Mouse (Mus musculus): ENCODE measurements at regions not wholly inside any gene's neighbourhood (a gene's known extent, or its start where the extent isn't known, plus 50 kb on each side); places are given as distances from the start of the nearest gene placed in this dataset.
A peak's percentile ranks its signal among the peaks of the same experiment; 100 is the strongest.

DNA sequence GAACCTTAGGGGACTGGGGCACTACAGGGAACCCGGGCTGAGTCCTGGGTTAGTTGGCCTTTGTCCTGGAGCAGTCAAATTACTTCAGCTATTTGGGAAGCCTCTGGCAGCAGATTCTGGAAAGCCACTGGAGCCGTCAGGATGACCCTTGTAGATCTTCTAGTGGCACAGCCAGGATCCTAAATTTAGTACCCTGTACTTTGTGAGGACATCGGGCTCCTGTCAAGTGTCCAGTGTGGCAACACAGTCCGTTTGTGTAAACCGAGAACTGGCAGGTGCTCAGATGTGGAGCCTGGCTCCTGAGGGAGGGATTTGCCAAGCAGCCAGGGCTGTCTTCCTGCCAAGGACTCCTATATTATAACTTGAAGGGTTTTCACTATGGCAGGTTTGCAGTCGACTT, 76.8 kb upstream of the Pced1b start:
- 71% methylated on average over 6 of the region's 6 CpGs for WGBS
- no peaks in the 10 kb centered on the region for H3K4me1 ChIP-seq (ENCODE audit: control insufficient read depth, insufficient read depth, low read length)
- no peak overlapping the region for H3K4me2 ChIP-seq (ENCODE audit: low read depth, low read length)
- H3K4me3 ChIP-seq (ENCODE audit: low read depth, low read length): no peak overlapping the region
- no peak overlapping the region for H3K9ac ChIP-seq (ENCODE audit: low read depth, low read length)
- no peak overlapping the region for H3K27ac ChIP-seq (replicated peaks; ENCODE audit: low read depth, low read length)
- H3K27me3 ChIP-seq (replicated peaks; ENCODE audit: control insufficient read depth, insufficient read depth, low read length): no peaks in the 10 kb centered on the region
- DNase-seq (ENCODE audit: low spot score) (no peak), ATAC-seq (ENCODE audit: low read depth) (no peak)
- no peaks in the 10 kb centered on the region for H3K36me3 ChIP-seq (ENCODE audit: control insufficient read depth, insufficient read depth, low read length)
- no peaks in the 10 kb centered on the region for H3K9me3 ChIP-seq (ENCODE audit: control insufficient read depth, low read length)

DNA sequence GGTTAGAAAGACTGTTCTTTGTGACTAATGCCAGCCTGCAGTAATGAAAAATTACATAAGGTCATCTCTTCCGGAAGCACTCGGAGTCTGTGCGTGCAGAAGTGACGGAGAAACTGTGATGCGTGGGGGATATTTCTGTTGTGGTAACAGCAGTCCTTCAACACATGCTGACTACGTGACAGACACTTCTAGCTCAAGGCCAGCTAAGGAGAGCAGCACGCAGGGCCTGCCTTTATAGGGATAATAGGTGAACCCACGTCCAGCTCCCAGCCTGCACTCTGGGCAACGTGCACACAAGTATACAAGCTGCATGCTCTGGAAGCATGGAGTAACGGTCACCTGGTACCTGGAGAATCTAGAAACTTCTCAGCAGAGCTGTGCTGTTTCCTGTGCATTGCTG, 77.5 kb upstream of the Pced1b start:
- H3K4me1 ChIP-seq (ENCODE audit: control insufficient read depth, insufficient read depth, low read length): no peaks in the 10 kb centered on the region
- ATAC-seq (ENCODE audit: low read depth) (no peak), DNase-seq (ENCODE audit: low spot score) (no peak)
- no peak overlapping the region for H3K27ac ChIP-seq (replicated peaks; ENCODE audit: low read depth, low read length)
- no peaks in the 10 kb centered on the region for H3K9me3 ChIP-seq (ENCODE audit: control insufficient read depth, low read length)
- H3K36me3 ChIP-seq (ENCODE audit: control insufficient read depth, insufficient read depth, low read length): no peaks in the 10 kb centered on the region
- no peak overlapping the region for H3K4me3 ChIP-seq (ENCODE audit: low read depth, low read length)
- no peaks in the 10 kb centered on the region for H3K27me3 ChIP-seq (replicated peaks; ENCODE audit: control insufficient read depth, insufficient read depth, low read length)
- 79% methylated on average over 10 of the region's 10 CpGs for WGBS
- no peak overlapping the region for H3K4me2 ChIP-seq (ENCODE audit: low read depth, low read length)
- no peak overlapping the region for H3K9ac ChIP-seq (ENCODE audit: low read depth, low read length)

DNA sequence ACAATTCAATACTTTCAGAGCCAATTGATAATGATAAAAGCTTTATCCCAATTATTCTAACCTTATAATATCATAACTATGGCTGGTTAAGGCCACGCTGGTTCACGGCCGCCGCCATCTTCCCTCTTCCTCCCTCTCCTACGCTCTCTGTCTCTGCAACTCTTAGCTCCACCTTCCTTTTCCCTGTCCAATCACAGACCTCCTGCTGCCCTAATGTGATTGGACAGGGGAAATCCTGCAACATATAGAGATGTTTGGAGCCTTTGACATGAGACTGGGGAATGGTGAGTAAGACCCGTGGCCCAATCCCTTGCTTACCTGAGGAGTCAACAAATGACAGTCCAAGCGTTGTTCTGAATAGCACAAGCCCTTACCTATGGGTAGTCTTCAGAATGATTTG, 79.8 kb upstream of the Pced1b start:
- H3K4me3 ChIP-seq (ENCODE audit: low read depth, low read length): no peak overlapping the region
- H3K36me3 ChIP-seq (ENCODE audit: control insufficient read depth, insufficient read depth, low read length): no peaks in the 10 kb centered on the region
- WGBS: 94% methylated on average over 7 of the region's 7 CpGs
- no peak overlapping the region for H3K9ac ChIP-seq (ENCODE audit: low read depth, low read length)
- H3K9me3 ChIP-seq (ENCODE audit: control insufficient read depth, low read length): no peaks in the 10 kb centered on the region
- no peak overlapping the region for H3K4me2 ChIP-seq (ENCODE audit: low read depth, low read length)
- DNase-seq (ENCODE audit: low spot score) (no peak), ATAC-seq (ENCODE audit: low read depth) (no peak)
- no peaks in the 10 kb centered on the region for H3K4me1 ChIP-seq (ENCODE audit: control insufficient read depth, insufficient read depth, low read length)
- H3K27me3 ChIP-seq (replicated peaks; ENCODE audit: control insufficient read depth, insufficient read depth, low read length): no peaks in the 10 kb centered on the region
- no peak overlapping the region for H3K27ac ChIP-seq (replicated peaks; ENCODE audit: low read depth, low read length)

DNA sequence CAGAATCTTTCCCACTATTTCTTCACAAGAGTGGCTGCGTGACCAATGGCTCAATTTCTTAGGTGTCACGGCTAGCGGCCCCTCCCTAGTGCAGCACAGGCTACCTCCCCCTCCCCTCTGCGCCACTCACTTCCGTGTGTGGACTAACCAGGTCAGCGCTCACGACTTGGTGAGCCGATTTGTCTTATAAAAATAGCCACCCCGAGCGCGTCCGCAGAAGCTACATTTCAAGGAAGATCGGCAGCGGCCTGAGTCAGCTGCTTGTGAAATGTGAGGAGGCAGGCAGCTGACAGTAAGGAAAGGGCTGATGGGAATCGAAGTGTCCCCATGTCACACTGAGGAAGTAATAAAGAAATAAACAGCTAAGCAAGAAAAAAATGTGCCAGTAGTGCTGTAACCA, 82.3 kb upstream of the Pced1b start:
- no peaks in the 10 kb centered on the region for H3K9me3 ChIP-seq (ENCODE audit: control insufficient read depth, low read length)
- no peaks in the 10 kb centered on the region for H3K4me1 ChIP-seq (ENCODE audit: control insufficient read depth, insufficient read depth, low read length)
- no peak overlapping the region for H3K27ac ChIP-seq (replicated peaks; ENCODE audit: low read depth, low read length)
- no peaks in the 10 kb centered on the region for H3K27me3 ChIP-seq (replicated peaks; ENCODE audit: control insufficient read depth, insufficient read depth, low read length)
- no peak overlapping the region for H3K9ac ChIP-seq (ENCODE audit: low read depth, low read length)
- DNase-seq (ENCODE audit: low spot score) (peak; percentile 49), ATAC-seq (ENCODE audit: low read depth) (no peak)
- 78% methylated on average over 15 of the region's 15 CpGs for WGBS
- no peak overlapping the region for H3K4me3 ChIP-seq (ENCODE audit: low read depth, low read length)
- no peaks in the 10 kb centered on the region for H3K36me3 ChIP-seq (ENCODE audit: control insufficient read depth, insufficient read depth, low read length)
- no peak overlapping the region for H3K4me2 ChIP-seq (ENCODE audit: low read depth, low read length)

DNA sequence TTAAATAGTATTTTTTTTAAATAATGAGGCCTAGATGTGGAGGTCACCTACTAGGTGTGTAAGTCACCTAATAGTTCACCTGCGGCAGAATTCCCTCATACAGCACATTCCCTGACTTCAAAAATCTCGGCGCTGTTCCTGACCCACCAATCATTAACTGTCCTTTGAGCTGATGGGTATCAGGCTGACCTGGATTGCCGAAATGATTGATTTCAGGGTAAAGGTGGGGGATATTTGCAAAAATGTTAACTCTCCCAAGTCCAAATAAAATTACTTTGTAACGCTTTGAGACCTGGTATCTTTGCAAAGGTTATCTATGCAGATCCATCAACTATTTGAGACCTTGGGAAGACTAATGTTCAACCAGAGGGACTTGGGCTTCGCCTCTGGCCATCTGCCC, 82.9 kb upstream of the Pced1b start:
- WGBS: 89% methylated on average over 6 of the region's 6 CpGs
- no peak for DNase-seq (ENCODE audit: low spot score)
- Histone ChIP-seq H3K9ac (ENCODE audit: low read depth, low read length) (no peak overlapping the region), H3K27me3 (replicated peaks; ENCODE audit: control insufficient read depth, insufficient read depth, low read length) (no peaks in the 10 kb centered on the region), H3K4me3 (ENCODE audit: low read depth, low read length) (no peak overlapping the region), H3K4me2 (ENCODE audit: low read depth, low read length) (no peak overlapping the region), H3K4me1 (ENCODE audit: control insufficient read depth, insufficient read depth, low read length) (no peaks in the 10 kb centered on the region), H3K36me3 (ENCODE audit: control insufficient read depth, insufficient read depth, low read length) (no peaks in the 10 kb centered on the region), H3K27ac (replicated peaks; ENCODE audit: low read depth, low read length) (no peak overlapping the region), H3K9me3 (ENCODE audit: control insufficient read depth, low read length) (no peaks in the 10 kb centered on the region)
- ATAC-seq (ENCODE audit: low read depth): no peak

DNA sequence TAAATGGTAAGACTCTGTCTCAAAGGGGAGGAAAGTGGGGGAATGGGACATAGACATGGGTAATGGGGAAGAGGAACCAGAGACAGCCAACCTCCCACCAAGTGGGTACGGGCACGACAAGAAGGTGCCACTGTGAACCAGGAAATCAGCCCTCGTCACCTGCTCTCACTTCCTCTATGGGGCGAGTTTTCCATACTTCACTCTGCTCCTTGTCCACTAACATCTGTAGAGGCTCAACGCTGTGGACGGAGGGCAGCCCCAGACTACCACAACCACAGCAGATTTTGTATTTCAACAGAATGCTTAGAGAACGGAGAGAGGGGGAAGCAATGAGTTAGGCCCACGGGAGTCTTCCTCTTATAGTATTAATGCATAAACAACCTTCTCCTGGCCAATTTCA, 83.8 kb upstream of the Pced1b start:
- Histone ChIP-seq H3K27me3 (replicated peaks; ENCODE audit: control insufficient read depth, insufficient read depth, low read length) (no peaks in the 10 kb centered on the region), H3K4me2 (ENCODE audit: low read depth, low read length) (no peak overlapping the region), H3K9ac (ENCODE audit: low read depth, low read length) (no peak overlapping the region), H3K4me3 (ENCODE audit: low read depth, low read length) (no peak overlapping the region), H3K4me1 (ENCODE audit: control insufficient read depth, insufficient read depth, low read length) (no peaks in the 10 kb centered on the region), H3K27ac (replicated peaks; ENCODE audit: low read depth, low read length) (no peak overlapping the region), H3K9me3 (ENCODE audit: control insufficient read depth, low read length) (no peaks in the 10 kb centered on the region), H3K36me3 (ENCODE audit: control insufficient read depth, insufficient read depth, low read length) (no peaks in the 10 kb centered on the region)
- ATAC-seq (ENCODE audit: low read depth): no peak
- no peak for DNase-seq (ENCODE audit: low spot score)
- WGBS: 88% methylated on average over 8 of the region's 8 CpGs

DNA sequence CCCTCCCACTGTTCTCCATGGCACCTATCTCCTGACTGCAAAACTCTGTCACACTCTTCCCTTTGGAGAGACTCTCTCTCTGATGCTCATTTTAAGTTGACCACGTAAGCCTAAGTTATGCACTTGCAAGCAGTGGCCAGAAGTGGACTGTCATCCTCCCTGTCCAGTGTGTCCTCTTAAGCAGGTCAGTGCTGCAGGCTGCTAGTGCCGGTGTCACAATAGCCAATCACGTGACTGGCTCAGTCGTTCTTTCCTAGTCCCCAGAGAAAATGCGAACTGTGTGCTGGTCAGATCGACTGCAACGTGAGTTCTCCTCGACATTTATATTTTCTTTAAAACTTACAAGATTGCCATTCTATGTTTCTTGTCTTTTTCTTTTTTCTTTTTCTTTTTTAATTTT, 84.6 kb upstream of the Pced1b start:
- ATAC-seq (ENCODE audit: low read depth) (no peak), DNase-seq (ENCODE audit: low spot score) (no peak)
- H3K4me1 ChIP-seq (ENCODE audit: control insufficient read depth, insufficient read depth, low read length): no peaks in the 10 kb centered on the region
- no peak overlapping the region for H3K4me3 ChIP-seq (ENCODE audit: low read depth, low read length)
- H3K27ac ChIP-seq (replicated peaks; ENCODE audit: low read depth, low read length): no peak overlapping the region
- WGBS: 86% methylated on average over 8 of the region's 8 CpGs
- H3K9ac ChIP-seq (ENCODE audit: low read depth, low read length): no peak overlapping the region
- H3K27me3 ChIP-seq (replicated peaks; ENCODE audit: control insufficient read depth, insufficient read depth, low read length): no peaks in the 10 kb centered on the region
- no peaks in the 10 kb centered on the region for H3K9me3 ChIP-seq (ENCODE audit: control insufficient read depth, low read length)
- H3K36me3 ChIP-seq (ENCODE audit: control insufficient read depth, insufficient read depth, low read length): no peaks in the 10 kb centered on the region
- no peak overlapping the region for H3K4me2 ChIP-seq (ENCODE audit: low read depth, low read length)

DNA sequence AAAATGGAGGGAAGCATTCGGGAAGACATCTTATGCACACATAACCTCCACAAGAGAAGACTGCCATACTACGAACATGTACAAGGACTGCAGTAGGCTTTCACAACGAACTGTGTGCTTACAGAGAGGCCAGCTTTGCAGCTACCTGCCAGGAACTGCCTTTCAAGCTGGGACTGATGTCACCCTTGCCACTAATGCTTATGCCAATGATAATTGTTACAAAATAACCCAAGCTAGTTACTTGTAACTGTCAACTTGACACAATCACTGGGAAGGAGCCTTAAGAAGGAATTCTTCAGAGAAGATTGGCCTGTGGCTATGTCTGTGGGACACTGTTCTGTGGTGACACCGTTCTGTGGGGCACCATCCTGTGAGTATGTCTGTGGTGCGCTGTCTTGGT, 85.4 kb upstream of the Pced1b start:
- Histone ChIP-seq H3K27ac (replicated peaks; ENCODE audit: low read depth, low read length) (no peak overlapping the region), H3K9ac (ENCODE audit: low read depth, low read length) (no peak overlapping the region), H3K27me3 (replicated peaks; ENCODE audit: control insufficient read depth, insufficient read depth, low read length) (no peaks in the 10 kb centered on the region), H3K4me1 (ENCODE audit: control insufficient read depth, insufficient read depth, low read length) (no peaks in the 10 kb centered on the region), H3K4me3 (ENCODE audit: low read depth, low read length) (no peak overlapping the region), H3K9me3 (ENCODE audit: control insufficient read depth, low read length) (no peaks in the 10 kb centered on the region), H3K36me3 (ENCODE audit: control insufficient read depth, insufficient read depth, low read length) (no peaks in the 10 kb centered on the region), H3K4me2 (ENCODE audit: low read depth, low read length) (no peak overlapping the region)
- WGBS: 80% methylated on average over 5 of the region's 5 CpGs
- no peak for ATAC-seq (ENCODE audit: low read depth)
- no peak for DNase-seq (ENCODE audit: low spot score)

DNA sequence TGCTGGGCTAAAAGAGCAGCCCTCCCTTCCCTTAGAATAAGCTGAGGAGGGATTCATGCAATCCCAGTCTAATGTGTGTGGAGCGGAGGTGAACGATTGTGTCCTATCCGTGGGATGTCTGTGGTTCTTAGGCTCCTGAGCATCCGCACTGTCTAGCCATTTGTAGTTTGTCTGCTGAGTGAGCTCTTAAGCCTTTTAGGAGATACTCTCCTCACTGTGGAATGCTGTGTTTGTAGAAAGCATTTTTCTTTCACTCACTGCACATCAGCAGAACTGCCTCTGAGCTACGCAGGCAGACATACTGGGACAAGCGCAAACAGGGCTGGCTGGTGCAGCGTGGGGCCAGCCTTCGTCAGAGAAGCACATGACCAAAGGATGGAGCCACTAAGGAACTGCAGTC, 94.6 kb upstream of the Pced1b start:
- peak; percentile 34 for DNase-seq (ENCODE audit: low spot score)
- 64% methylated on average over 8 of the region's 8 CpGs for WGBS
- no peak overlapping the region for H3K27ac ChIP-seq (replicated peaks; ENCODE audit: low read depth, low read length)
- no peaks in the 10 kb centered on the region for H3K9me3 ChIP-seq (ENCODE audit: control insufficient read depth, low read length)
- no peak overlapping the region for H3K9ac ChIP-seq (ENCODE audit: low read depth, low read length)
- H3K27me3 ChIP-seq (replicated peaks; ENCODE audit: control insufficient read depth, insufficient read depth, low read length): no peaks in the 10 kb centered on the region
- peak; percentile 53; the same call in 1 of the 2 replicates for ATAC-seq (ENCODE audit: low read depth)
- no peak overlapping the region for H3K4me2 ChIP-seq (ENCODE audit: low read depth, low read length)
- H3K4me3 ChIP-seq (ENCODE audit: low read depth, low read length): no peak overlapping the region
- no peaks in the 10 kb centered on the region for H3K4me1 ChIP-seq (ENCODE audit: control insufficient read depth, insufficient read depth, low read length)
- H3K36me3 ChIP-seq (ENCODE audit: control insufficient read depth, insufficient read depth, low read length): no peaks in the 10 kb centered on the region

All from embryonic facial prominence, embryonic 14.5 days (tissue).